In the genomic region with DNA sequence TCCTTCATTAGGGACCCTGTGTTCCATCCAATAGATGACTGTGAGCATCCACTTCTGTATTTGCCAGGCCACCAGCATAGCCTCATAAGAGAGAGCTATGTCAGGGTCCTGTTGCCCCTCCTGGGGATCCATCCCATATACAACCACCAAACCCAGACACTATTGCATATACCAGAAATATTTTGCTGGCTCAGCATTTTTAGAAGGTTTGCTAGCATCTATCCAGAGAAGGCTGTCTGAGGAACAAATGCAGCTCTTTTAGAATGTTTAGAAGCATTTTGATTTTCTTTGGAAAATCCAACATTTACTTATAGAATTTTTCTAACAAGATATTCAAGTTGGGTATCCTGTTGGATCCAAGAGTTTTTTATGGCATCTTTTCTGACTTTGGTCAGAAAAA, we compare ENCODE assay signal across 16 mouse cellular contexts.
"Had no signal": no experiment of that assay in that cellular context is flagged by ENCODE, and none has a peak within 500 bp of the region (broad histone marks: within the 10 kb centered on the region; RNA-seq: fewer than 3 reads in every experiment).

No protein-coding gene starts in this region.

- H3K9ac ChIP-seq: neural tube, embryonic 13.5 days; neural tube, embryonic 15.5 days; stomach, embryonic 15.5 days had no signal

- H3K4me1 ChIP-seq: neural tube, embryonic 13.5 days; neural tube, embryonic 15.5 days; stomach, embryonic 15.5 days had no signal

- H3K27me3 ChIP-seq: neural tube, embryonic 13.5 days; neural tube, embryonic 15.5 days; stomach, embryonic 15.5 days had no signal

- H3K27ac ChIP-seq: neural tube, embryonic 13.5 days; neural tube, embryonic 15.5 days; stomach, embryonic 15.5 days; stomach, postnatal 0 days had no signal

- DNase-seq: retina, postnatal 1 day; right cerebral cortex, adult 18-20 months; right cerebral cortex, postnatal 14 days; right cerebral cortex, postnatal 25 days; right cerebral cortex, postnatal 4 days; spleen, adult 18-20 months; thymus, adult 18-20 months; thymus, adult 2 months; thymus, postnatal 14 days; thymus, postnatal 25 days; thymus, postnatal 36 days; thymus, postnatal 4 days had no signal

- H3K4me3 ChIP-seq: neural tube, embryonic 13.5 days; neural tube, embryonic 15.5 days; stomach, embryonic 15.5 days had no signal

- H3K9me3 ChIP-seq: neural tube, embryonic 13.5 days; neural tube, embryonic 15.5 days; stomach, embryonic 15.5 days had no signal

- H3K4me2 ChIP-seq: neural tube, embryonic 13.5 days; neural tube, embryonic 15.5 days; stomach, embryonic 15.5 days had no signal

- H3K36me3 ChIP-seq: neural tube, embryonic 13.5 days; neural tube, embryonic 15.5 days; stomach, embryonic 15.5 days had no signal
